10 mouse cellular contexts compared by ENCODE assay signal in genomic region chr16:4605514-4606131, GRCm38 (mm10). TPM values are rescaled to one million over a fixed set of nuclear protein-coding genes. Genes with fewer than 3 reads are reported as not detected.
A peak's percentile ranks its signal among the peaks of the same experiment; 100 is the strongest.
DNase-seq lines count a peak whose midpoint lies in the region; ATAC-seq and TF ChIP-seq lines count a peak whose summit lies in the region.
"Had no signal": no experiment of that assay in that cellular context is flagged by ENCODE, and none has a peak within 500 bp of the region (broad histone marks: within the 10 kb centered on the region; RNA-seq: fewer than 3 reads in every experiment).

No protein-coding gene starts in this region.

- H3K4me2 ChIP-seq in midbrain, embryonic 16.5 days (ENCODE audit: low read length) = no peak overlapping the region
- H3K4me2 ChIP-seq in hindbrain, embryonic 13.5 days = no peak overlapping the region

- peak overlapping the region; percentile 75 for H3K27ac ChIP-seq in heart, embryonic 10.5 days
- H3K27ac ChIP-seq in midbrain, embryonic 10.5 days (replicated peaks) = peak overlapping the region; percentile 72
- no peak overlapping the region for H3K27ac ChIP-seq in midbrain, embryonic 16.5 days (ENCODE audit: low read length)
- H3K27ac ChIP-seq in hindbrain, embryonic 13.5 days = peak overlapping the region; percentile 52; the same call in 1 of the 2 replicates
- peak overlapping the region; percentile 60 for H3K27ac ChIP-seq in small intestine, adult 2 months (ENCODE audit: insufficient read depth, low read depth, low read length)
- H3K27ac ChIP-seq: macrophage had no signal

- no peak for ATAC-seq in midbrain, embryonic 16.5 days
- ATAC-seq in hindbrain, embryonic 13.5 days (ENCODE audit: low FRiP score) = no peak

- peaks cover 22% of the 10 kb centered on the region for H3K36me3 ChIP-seq in heart, embryonic 10.5 days
- H3K36me3 ChIP-seq in midbrain, embryonic 10.5 days = peaks cover 24% of the 10 kb centered on the region
- H3K36me3 ChIP-seq in midbrain, embryonic 16.5 days (ENCODE audit: control insufficient read depth, insufficient read depth, low read length) = no peaks in the 10 kb centered on the region
- peaks cover 18% of the 10 kb centered on the region for H3K36me3 ChIP-seq in hindbrain, embryonic 13.5 days
- H3K36me3 ChIP-seq in small intestine, adult 2 months (ENCODE audit: control insufficient read depth, insufficient read depth, low read length) = no peaks in the 10 kb centered on the region

- H3K9ac ChIP-seq in midbrain, embryonic 16.5 days (ENCODE audit: low read depth, low read length) = no peak overlapping the region
- H3K9ac ChIP-seq in hindbrain, embryonic 13.5 days = peak overlapping the region; percentile 51

- no peak for DNase-seq in heart, embryonic 10.5 days (ENCODE audit: low spot score)
- no peak for DNase-seq in heart, adult 9 months (ENCODE audit: low spot score in 2 of 2)
- DNase-seq in midbrain, embryonic 10.5 days (ENCODE audit: low spot score) = no peak
- DNase-seq in layer of hippocampus, adult 9-11 months = no peak
- no peak for DNase-seq in cerebellum, postnatal 4 days (ENCODE audit: low spot score in 2 of 2)
- DNase-seq: cerebellum, postnatal 10 days had no signal

- WGBS in heart, embryonic 10.5 days = 74% methylated on average over 13 of the region's 13 CpGs
- WGBS in midbrain, embryonic 10.5 days = 59% methylated on average over 13 of the region's 13 CpGs
- WGBS in midbrain, embryonic 16.5 days = 46% methylated on average over 13 of the region's 13 CpGs
- WGBS in hindbrain, embryonic 13.5 days = 45% methylated on average over 12 of the region's 13 CpGs
- WGBS in small intestine, adult 2 months = 53% methylated on average over 13 of the region's 13 CpGs

- TF ChIP-seq POLR2A in small intestine, adult 2 months (IDR thresholded peaks at IDR 0.05; ENCODE audit: low read depth, low read length) = no peak

- no peaks in the 10 kb centered on the region for H3K27me3 ChIP-seq in heart, embryonic 10.5 days (ENCODE audit: insufficient read depth, poor library complexity, severe bottlenecking)
- no peaks in the 10 kb centered on the region for H3K27me3 ChIP-seq in midbrain, embryonic 10.5 days (ENCODE audit: low read depth, poor library complexity, severe bottlenecking)
- H3K27me3 ChIP-seq in midbrain, embryonic 16.5 days (ENCODE audit: control insufficient read depth, insufficient read depth, low read depth, low read length) = no peaks in the 10 kb centered on the region
- H3K27me3 ChIP-seq in hindbrain, embryonic 13.5 days = no peaks in the 10 kb centered on the region
- no peaks in the 10 kb centered on the region for H3K27me3 ChIP-seq in small intestine, adult 2 months (ENCODE audit: control insufficient read depth, insufficient read depth, low read length)

- H3K9me3 ChIP-seq in heart, embryonic 10.5 days = no peaks in the 10 kb centered on the region
- no peaks in the 10 kb centered on the region for H3K9me3 ChIP-seq in midbrain, embryonic 10.5 days (replicated peaks)
- no peaks in the 10 kb centered on the region for H3K9me3 ChIP-seq in midbrain, embryonic 16.5 days (replicated peaks; ENCODE audit: control insufficient read depth, low read length, poor library complexity, severe bottlenecking)
- no peaks in the 10 kb centered on the region for H3K9me3 ChIP-seq in hindbrain, embryonic 13.5 days

- peaks cover 75% of the 10 kb centered on the region for H3K4me1 ChIP-seq in heart, embryonic 10.5 days
- H3K4me1 ChIP-seq in midbrain, embryonic 10.5 days = peaks cover 76% of the 10 kb centered on the region
- peaks cover 15% of the 10 kb centered on the region; the same call in 1 of the 2 replicates for H3K4me1 ChIP-seq in midbrain, embryonic 16.5 days (ENCODE audit: control insufficient read depth, insufficient read depth, low read length)
- H3K4me1 ChIP-seq in hindbrain, embryonic 13.5 days (replicated peaks) = peaks cover 75% of the 10 kb centered on the region
- H3K4me1 ChIP-seq in small intestine, adult 2 months (ENCODE audit: control insufficient read depth, insufficient read depth, insufficient read length, low read length) = peaks cover 34% of the 10 kb centered on the region

- TF ChIP-seq CTCF in small intestine, adult 2 months (IDR thresholded peaks at IDR 0.05; ENCODE audit: extremely low read depth, insufficient read length, insufficient replicate concordance, low read depth, low read length) = no peak

- no peak overlapping the region for H3K4me3 ChIP-seq in heart, embryonic 10.5 days
- H3K4me3 ChIP-seq in midbrain, embryonic 10.5 days = peak overlapping the region; percentile 1; the same call in 1 of the 2 replicates
- H3K4me3 ChIP-seq in midbrain, embryonic 16.5 days (ENCODE audit: low read depth, low read length) = no peak overlapping the region
- H3K4me3 ChIP-seq in hindbrain, embryonic 13.5 days = no peak overlapping the region
- H3K4me3 ChIP-seq in small intestine, adult 2 months (ENCODE audit: low read depth, low read length) = no peak overlapping the region

RNA-seq across cellular contexts. Expression of gene Glis2, which starts 11.1 kb away (rescaled TPM):
- 13.9 and 20.7 TPM in 2 replicates for polyA plus RNA-seq in heart, embryonic 10.5 days (2016; fragmentation: Nextera tagmentation; extraction: Ambion mirVana)
- polyA plus RNA-seq in midbrain, embryonic 10.5 days (2016; fragmentation: Nextera tagmentation; extraction: Ambion mirVana) = 23.0 and 23.6 TPM in 2 replicates
- 13.0 and 14.0 TPM in 2 replicates for polyA plus RNA-seq in midbrain, embryonic 16.5 days (2015; fragmentation: Nextera tagmentation; extraction: Ambion mirVana)
- polyA plus RNA-seq in hindbrain, embryonic 13.5 days (2015; fragmentation: Nextera tagmentation; extraction: Ambion mirVana) = 21.8 and 22.5 TPM in 2 replicates
- polyA plus RNA-seq in small intestine, adult 2 months (2012; rRNA removed) = 8.6 and 10.1 TPM in 2 replicates

RNA-seq across cellular contexts. Expression of gene Pam16, which starts 19.2 kb away (rescaled TPM):
- polyA plus RNA-seq in heart, embryonic 10.5 days (2016; fragmentation: Nextera tagmentation; extraction: Ambion mirVana) = 116 and 130 TPM in 2 replicates
- 91.0 and 94.8 TPM in 2 replicates for polyA plus RNA-seq in midbrain, embryonic 10.5 days (2016; fragmentation: Nextera tagmentation; extraction: Ambion mirVana)
- polyA plus RNA-seq in midbrain, embryonic 16.5 days (2015; fragmentation: Nextera tagmentation; extraction: Ambion mirVana) = 144 and 153 TPM in 2 replicates
- polyA plus RNA-seq in hindbrain, embryonic 13.5 days (2015; fragmentation: Nextera tagmentation; extraction: Ambion mirVana) = 169 and 188 TPM in 2 replicates
- 6.0 and 8.7 TPM in 2 replicates for polyA plus RNA-seq in small intestine, adult 2 months (2012; rRNA removed)

RNA-seq across cellular contexts. Expression of gene Vasn, which starts 34.1 kb away (rescaled TPM):
- polyA plus RNA-seq in heart, embryonic 10.5 days (2016; fragmentation: Nextera tagmentation; extraction: Ambion mirVana) = 13.7 and 16.9 TPM in 2 replicates
- polyA plus RNA-seq in midbrain, embryonic 10.5 days (2016; fragmentation: Nextera tagmentation; extraction: Ambion mirVana) = 9.0 and 10.6 TPM in 2 replicates
- polyA plus RNA-seq in midbrain, embryonic 16.5 days (2015; fragmentation: Nextera tagmentation; extraction: Ambion mirVana) = 4.2 and 4.3 TPM in 2 replicates
- 6.3 and 7.3 TPM in 2 replicates for polyA plus RNA-seq in hindbrain, embryonic 13.5 days (2015; fragmentation: Nextera tagmentation; extraction: Ambion mirVana)
- polyA plus RNA-seq in small intestine, adult 2 months (2012; rRNA removed) = 6.5 and 7.8 TPM in 2 replicates

RNA-seq across cellular contexts. Expression of gene Dnaja3, which starts 34.2 kb away (rescaled TPM):
- polyA plus RNA-seq in heart, embryonic 10.5 days (2016; fragmentation: Nextera tagmentation; extraction: Ambion mirVana) = 78.3 and 85.5 TPM in 2 replicates
- polyA plus RNA-seq in midbrain, embryonic 10.5 days (2016; fragmentation: Nextera tagmentation; extraction: Ambion mirVana) = 59.9 and 66.1 TPM in 2 replicates
- 69.2 and 70.2 TPM in 2 replicates for polyA plus RNA-seq in midbrain, embryonic 16.5 days (2015; fragmentation: Nextera tagmentation; extraction: Ambion mirVana)
- polyA plus RNA-seq in hindbrain, embryonic 13.5 days (2015; fragmentation: Nextera tagmentation; extraction: Ambion mirVana) = 52.7 and 54.8 TPM in 2 replicates
- 10.2 and 13.7 TPM in 2 replicates for polyA plus RNA-seq in small intestine, adult 2 months (2012; rRNA removed)

RNA-seq across cellular contexts. Expression of gene Tfap4, which starts 46.0 kb away (rescaled TPM):
- polyA plus RNA-seq in heart, embryonic 10.5 days (2016; fragmentation: Nextera tagmentation; extraction: Ambion mirVana) = 9.5 and 17.5 TPM in 2 replicates
- polyA plus RNA-seq in midbrain, embryonic 10.5 days (2016; fragmentation: Nextera tagmentation; extraction: Ambion mirVana) = 28.0 and 32.6 TPM in 2 replicates
- 8.0 and 9.1 TPM in 2 replicates for polyA plus RNA-seq in midbrain, embryonic 16.5 days (2015; fragmentation: Nextera tagmentation; extraction: Ambion mirVana)
- 9.6 and 10.0 TPM in 2 replicates for polyA plus RNA-seq in hindbrain, embryonic 13.5 days (2015; fragmentation: Nextera tagmentation; extraction: Ambion mirVana)
- polyA plus RNA-seq in small intestine, adult 2 months (2012; rRNA removed) = 4.0 and 8.3 TPM in 2 replicates
